Mouse (Mus musculus) layer of hippocampus, postnatal 36 days (tissue): Measurements from ENCODE around the gene Snx9. TPM values are rescaled to one million over a fixed set of nuclear protein-coding genes. Genes with fewer than 3 reads are reported as not detected.

Experiments used
- DNase-seq, 2 experiments: peaks; one replicate each; pipeline ENCODE4 v3.0.0; 2022
- total RNA-seq, 2 experiments: library from RNA; stranded (reverse); gene quantifications; 2 replicates each; pipeline ENCODE4 v1.2.3; 2021

Snx9 gene
- total RNA-seq: 10 to 100 TPM; 13.8 to 14.7 TPM

DNA sequence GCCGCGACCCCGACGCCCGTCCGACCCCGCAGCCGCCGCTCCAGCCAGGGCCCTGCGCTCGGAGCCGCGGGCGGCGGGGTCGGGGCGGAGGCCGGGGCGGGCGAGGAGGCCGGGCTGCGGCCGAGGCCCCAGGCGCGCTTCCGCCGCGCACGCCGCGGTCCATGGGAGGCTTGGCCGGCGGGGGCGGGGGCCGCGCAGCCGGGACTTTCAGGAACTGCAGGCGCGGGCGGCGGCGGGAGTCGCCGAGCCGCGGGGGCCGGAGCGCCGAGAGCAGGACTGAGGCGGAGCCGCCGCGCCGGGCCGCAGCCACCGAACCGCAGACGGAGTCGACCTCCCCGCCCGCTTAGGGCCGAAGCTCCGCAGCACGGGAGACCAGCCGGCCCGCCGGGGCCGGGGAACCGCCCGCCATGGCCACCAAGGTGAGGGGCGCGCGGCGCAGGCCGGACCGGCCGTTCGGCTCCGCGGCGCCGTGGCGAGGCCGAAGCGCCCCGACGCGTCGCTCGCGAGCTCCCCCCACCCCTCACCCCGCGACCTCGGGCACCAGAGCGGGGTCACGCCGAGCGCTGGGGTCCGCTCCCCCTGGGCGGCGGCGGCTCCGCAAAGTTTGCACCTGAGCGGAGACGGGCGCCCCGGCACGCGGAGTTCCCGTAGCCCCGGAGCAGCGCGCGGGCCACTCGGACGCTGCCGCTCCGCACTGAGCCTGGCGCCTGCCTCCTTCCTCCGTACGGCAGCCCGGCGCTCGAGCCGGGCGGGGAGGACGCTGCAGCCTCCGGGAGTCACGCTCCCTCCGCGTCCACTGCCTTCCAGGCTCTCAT, at the start of gene Snx9:
Snx9 (plus strand) TSS at position 202 of the 815 bp plus-strand sequence.
- DNase-seq: peak; percentile 53 to 59

DNA sequence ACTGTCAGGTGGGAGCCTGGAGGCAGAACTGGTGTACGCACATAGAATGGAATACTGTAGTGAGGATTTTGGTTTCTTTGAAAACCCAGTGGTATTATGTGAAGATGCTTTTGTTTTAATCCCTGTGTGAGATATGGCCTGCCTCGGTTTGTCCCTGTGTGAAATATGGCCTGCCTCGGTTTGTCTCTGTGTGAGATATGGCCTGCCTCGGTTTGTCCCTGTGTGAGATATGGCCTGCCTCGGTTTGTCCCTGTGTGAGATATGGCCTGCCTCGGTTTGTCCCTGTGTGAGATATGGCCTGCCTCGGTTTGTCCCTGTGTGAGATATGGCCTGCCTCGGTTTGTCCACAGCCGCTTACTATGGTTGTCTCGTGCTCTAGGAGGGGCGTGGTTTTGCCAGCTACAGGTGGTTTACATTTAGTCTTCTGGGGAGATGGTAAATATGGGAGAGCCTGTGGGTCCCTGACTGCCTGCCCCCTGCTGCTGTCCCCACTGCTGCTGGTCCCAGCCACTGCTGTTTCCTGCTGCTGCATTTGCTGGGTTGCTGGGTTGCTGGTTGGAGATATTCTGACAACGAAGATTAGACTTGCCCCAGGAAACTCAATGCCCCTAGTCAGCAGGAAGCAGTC, 48.9 kb upstream of the Snx9 start:
- DNase-seq: no peak

GRCm38 (mm10) chr17:5793593-5793992, 47.5 kb upstream of the Snx9 start:
- no peak for DNase-seq

- DNase-seq: no peak
These were observed 46.9 kb upstream of the Snx9 start for GRCm38 (mm10) chr17:5794276-5794675.

GRCm38 (mm10) chr17:5795369-5795768, 45.8 kb upstream of the Snx9 start:
- no peak for DNase-seq

DNA sequence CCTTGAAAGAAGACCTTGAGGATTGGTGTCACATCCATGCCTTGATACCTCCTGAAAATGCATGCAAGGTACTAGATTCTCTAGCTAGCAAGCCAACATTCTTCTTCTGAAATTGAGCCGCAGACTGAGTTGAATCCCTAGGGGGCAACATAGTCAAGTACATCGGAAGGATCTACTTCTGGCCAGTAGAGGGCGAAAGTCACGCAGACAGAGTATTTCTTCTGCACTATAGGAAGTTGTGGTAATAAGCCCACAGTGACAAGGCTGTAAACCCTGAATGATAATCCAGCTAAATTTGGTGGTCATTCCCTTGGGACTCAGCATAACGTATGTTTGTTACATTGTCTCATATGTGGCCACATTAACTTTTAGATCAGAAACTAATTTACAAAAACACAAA, 45.3 kb upstream of the Snx9 start:
- DNase-seq: peak; percentile 42 to 70

GRCm38 (mm10) chr17:5797124-5797760, 43.9 kb upstream of the Snx9 start:
- DNase-seq: no peak

DNA sequence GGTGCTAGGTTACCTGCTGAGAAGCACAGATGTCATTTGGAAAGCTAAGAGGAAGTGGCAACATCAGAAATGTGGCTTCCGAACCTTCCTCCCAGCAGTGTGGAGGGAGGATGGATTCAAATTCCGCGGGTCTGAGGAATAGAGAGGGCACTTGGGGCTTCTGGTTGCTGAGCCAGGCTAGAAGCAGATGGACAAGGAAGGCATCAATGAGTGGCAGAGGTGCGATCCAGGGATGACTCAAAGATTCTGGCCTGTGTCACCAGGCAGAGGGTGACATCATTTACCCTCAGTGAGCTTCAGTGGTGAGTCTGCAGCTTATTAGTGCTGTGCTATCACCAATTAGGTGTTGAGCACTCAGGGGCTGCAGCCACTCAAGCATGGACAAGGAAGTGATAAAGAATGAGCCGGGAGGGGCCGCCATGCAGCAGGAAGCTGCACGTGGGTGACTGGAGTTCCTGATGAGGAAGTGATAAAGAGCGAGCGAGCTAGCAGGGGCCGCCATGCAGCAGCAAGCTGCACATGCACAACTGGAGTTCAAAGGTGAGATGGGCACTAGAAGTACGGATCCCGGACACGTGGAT, 42.8 kb upstream of the Snx9 start:
- DNase-seq: no peak

DNA sequence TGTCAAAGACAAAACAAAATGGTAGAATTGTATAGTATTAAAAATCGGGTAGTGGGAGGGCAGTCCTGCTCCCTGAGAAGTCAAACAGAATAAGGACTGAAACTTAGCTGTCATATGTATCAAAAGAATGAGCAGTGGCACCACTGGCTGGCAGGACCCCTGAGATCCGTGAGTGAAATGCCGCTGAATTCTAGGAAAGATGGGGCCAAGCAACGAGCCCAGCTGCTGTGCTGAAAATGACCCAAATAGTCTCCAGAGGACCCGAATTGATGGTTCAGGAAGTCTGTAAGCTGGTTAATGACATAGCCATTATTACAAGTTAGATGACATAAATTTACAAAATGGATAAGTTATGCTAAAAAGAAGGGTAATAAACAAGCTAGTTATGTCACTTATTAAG, 42.2 kb upstream of the Snx9 start:
- DNase-seq: no peak

DNA sequence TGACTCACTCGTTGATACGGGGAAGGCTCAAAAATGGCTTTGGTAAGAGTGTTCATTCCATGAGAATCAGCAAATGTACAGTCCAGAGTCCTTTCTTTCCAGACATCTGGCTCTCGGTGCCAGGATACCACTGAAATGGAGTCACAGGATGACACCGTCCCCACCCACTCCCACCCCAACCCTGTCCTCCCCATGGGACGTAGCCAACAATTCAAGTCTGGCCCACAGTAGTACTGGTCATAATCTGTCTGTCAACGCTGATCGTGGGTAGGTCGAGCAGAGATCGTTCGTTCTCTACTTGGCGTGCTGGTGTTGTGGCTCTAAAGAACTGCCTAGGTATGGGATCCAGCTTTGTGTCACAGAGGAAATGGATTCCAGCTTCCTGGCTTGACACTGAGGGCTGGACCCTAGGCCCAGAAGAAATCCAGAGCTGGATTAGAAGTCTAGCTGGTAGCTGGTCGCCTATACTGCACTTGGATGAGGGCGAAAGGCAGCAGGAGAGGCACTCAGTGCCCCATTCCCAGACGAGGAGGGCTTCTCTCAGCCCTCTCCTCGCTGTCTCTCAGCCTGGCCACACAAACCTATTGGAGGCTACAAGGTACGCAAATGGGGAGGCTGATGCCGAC, 41.6 kb upstream of the Snx9 start:
- no peak for DNase-seq

GRCm38 (mm10) chr17:5800254-5800653, 40.9 kb upstream of the Snx9 start:
- no peak for DNase-seq

DNA sequence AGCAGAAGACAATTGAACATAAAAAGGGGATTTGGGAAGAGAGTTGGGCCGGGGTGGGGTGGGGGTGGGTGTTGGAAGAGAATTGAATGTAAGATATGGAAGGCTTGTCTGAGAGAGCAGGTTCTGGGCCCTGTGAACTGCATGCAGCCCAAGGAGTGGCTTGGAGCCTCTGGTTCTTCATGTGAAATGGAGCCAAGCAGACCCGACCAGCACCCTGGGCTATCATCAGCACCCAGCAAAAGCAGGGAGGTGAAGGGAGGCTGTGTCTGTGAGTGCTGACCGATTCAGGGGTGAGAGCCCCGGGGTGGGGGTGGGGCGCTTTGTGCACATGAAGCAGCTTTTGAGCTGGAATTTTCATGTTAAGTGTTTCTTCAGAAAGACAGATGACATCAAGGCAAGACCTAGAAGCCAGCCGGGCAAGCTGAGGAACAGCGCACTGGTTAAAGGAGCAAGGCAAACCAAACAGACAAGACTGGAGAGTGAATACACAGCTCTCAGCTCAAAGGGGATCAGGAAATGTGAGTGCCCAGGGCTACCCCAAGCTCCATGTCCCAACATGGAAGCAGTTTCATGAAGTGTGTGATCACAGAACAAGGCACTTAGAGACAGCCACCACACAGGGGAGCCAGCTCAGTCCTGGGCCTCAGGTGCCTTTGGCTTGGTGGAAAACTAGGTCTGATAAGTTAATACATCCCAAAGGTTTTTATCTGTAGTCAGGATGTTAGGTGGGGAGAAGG, 40.1 kb upstream of the Snx9 start:
- DNase-seq: no peak

- no peak for DNase-seq
These were observed 39.1 kb upstream of the Snx9 start for GRCm38 (mm10) chr17:5801761-5802655.

DNA sequence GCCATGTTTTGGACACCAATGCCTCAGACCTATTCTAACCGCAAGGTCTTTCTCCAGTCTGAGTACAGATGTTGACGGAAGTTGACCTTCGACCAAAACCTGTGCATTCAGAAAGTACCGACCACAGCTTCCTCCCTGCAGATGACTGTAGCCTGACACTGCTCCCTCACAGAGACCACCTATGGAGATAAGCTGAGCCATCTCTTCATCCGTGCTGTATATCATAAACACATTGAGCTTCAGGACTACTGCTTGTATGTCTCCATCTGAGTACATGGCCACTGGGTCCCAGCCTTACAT, 38.5 kb upstream of the Snx9 start:
- no peak for DNase-seq

DNA sequence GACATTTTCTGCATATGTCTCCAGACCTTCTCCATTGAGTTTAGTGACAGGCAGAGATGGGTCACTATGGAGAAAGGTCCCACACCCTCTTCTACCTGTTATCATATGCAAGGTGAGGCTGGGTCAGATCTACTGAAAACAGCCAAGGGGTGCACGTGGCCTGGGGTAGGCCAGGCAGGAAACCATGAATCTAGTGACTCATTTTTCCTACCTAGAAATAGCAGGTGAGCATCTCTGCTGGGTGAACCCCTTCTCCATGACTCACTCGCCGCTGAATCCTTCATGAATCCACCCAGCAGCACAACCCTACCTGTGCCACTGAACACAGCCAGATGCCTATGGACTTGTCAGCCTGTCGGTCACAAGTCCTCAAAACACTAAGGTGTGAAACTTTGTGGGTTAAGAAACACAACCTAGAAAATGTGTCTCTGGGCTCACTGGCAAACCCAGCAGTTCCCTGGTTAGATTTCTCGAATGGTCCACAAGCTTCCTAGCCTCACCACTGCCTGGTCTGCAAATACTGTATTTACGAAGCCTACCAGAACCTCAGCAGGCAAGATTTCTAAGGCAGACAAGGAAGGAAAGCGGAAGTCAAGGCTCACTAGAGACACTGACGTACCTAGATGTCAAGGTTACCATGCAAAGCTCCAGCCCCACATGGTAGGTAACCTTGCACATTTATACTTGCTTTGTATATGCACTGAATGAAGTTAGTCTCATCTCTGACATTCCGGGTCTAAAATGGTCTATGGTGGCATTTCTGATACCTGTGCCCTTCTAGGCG, 37.7 kb upstream of the Snx9 start:
- DNase-seq: no peak

DNA sequence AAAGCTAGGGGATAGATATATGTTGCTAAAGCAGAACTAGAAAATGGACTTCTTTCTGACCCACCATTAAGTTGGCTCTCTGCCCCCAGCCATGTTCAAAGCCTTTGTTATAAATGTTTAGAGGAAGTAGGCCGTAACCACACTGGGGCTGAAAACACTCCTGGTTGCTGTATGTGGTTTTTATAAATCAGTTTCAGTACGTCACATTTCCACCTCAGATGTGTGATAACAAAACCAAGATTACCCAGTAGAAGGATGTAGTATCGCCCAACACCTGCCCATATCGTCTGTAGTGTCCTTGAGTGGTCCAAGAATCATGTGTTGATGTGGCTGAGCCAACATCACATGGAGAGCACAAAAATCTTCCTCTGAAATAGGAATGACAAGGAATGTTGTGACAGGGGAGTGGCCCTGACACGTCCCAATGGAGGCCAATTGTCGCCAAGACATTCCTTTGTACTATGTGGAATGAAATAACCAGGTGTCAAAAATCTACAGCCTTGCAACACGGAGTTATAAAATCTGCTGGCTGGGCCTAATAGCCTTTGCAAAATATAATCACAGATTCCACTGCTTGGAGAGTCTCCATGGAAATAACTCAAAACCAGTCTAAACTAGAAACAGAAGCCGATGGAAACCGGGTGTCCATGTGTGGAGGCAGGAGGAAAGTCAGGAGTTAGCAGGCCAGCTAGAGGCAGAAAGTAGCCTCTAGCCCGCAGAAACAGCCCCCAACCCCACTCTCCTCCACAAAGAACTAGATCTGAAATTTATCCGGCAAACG, 36.6 kb upstream of the Snx9 start:
- DNase-seq: no peak

DNA sequence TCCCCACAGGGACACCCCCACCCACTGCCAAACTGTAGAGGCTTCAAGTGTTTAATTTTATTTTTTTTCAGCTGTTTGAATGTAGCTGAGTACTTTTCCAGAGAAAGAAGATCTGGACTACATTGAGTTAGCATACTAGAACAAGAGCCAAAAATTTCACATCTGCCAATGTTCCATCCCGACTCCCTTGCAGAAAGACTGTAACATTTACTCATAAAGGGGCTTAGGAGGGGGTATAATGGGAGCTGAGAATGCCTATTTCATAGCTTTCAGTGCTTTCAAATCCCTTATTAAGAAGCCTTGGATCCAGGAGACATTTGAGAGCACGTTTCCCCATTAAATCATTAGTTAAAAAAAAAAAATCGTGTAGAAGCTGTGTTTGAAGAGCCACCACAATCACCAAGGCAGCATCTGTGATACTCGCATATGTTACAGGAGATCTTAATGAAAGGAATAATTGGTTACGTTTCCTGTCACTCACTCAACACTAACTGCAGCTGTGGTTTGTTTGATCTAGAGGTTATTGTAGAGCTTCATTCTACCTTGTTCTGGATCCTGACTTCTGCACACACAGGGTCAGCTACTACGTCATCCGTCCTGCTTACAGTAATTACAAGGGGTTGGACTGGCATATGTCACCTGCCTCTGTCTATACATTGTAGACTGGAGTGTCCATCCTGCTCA, 35.8 kb upstream of the Snx9 start:
- DNase-seq: no peak

GRCm38 (mm10) chr17:5805935-5806334, 35.2 kb upstream of the Snx9 start:
- DNase-seq: no peak

GRCm38 (mm10) chr17:5806823-5807222, 34.3 kb upstream of the Snx9 start:
- no peak for DNase-seq
